Mouse (Mus musculus) midbrain, embryonic 12.5 days (tissue): ENCODE data around the gene Cep128. TPM values are rescaled to one million over a fixed set of nuclear protein-coding genes. Genes with fewer than 3 reads are reported as not detected.
A peak's percentile ranks its signal among the peaks of the same experiment; 100 is the strongest.

Experiments used
- ATAC-seq: fragments of 200-750 bp; cut with Nextera tagmentation; 2 replicates; pipeline ENCODE4 v1.8.0; 2017; ENCODE audit warnings: low read depth, moderate TSS enrichment, moderate library complexity; ENCODE audit not compliant: low FRiP score
- H3K27ac ChIP-seq: fragments of 300-500 bp; sonication (generic); replicated peaks from 2 replicates; pipeline ENCODE4 v1.5.1; 2016; ENCODE audit warnings: mild to moderate bottlenecking
- H3K27me3 ChIP-seq: fragments of 300-500 bp; sonication (generic); 2 replicates; pipeline ENCODE4 v1.6.1; 2016; ENCODE audit warnings: mild to moderate bottlenecking
- H3K36me3 ChIP-seq: fragments of 300-500 bp; sonication (generic); 2 replicates; pipeline ENCODE4 v1.6.1; 2016
- H3K4me1 ChIP-seq: fragments of 300-500 bp; sonication (generic); 2 replicates; pipeline ENCODE4 v1.6.1; 2016
- H3K4me2 ChIP-seq: fragments of 300-500 bp; sonication (generic); replicated peaks from 2 replicates; pipeline ENCODE4 v1.6.1; 2016; ENCODE audit warnings: mild to moderate bottlenecking, moderate library complexity
- H3K4me3 ChIP-seq: fragments of 300-500 bp; sonication (generic); 2 replicates; pipeline ENCODE4 v1.5.1; 2016; ENCODE audit warnings: mild to moderate bottlenecking
- H3K9ac ChIP-seq: fragments of 300-500 bp; sonication (generic); replicated peaks from 2 replicates; pipeline ENCODE4 v1.6.1; 2016; ENCODE audit warnings: mild to moderate bottlenecking, moderate library complexity
- H3K9me3 ChIP-seq: fragments of 300-500 bp; sonication (generic); 2 replicates; pipeline ENCODE4 v1.6.1; 2016; ENCODE audit warnings: mild to moderate bottlenecking
- WGBS: fragments of 180-500 bp; shearing (Covaris S2); methylation state at CpG from one replicate; pipeline ENCODE4 v1.1.7; 2016; 5-methylcytosine and 5-hydroxymethylcytosine counted together
- polyA plus RNA-seq: library from polyadenylated mRNA; unstranded; fragments of >200 nt; fragmentation: Nextera tagmentation; extraction: Ambion mirVana; gene quantifications from 2 replicates; pipeline ENCODE4 v1.2.1, GENCODE M21; 2016

The Cep128 gene
- polyA plus RNA-seq, 1 experiment from 2014 or later = 8.5 TPM

DNA sequence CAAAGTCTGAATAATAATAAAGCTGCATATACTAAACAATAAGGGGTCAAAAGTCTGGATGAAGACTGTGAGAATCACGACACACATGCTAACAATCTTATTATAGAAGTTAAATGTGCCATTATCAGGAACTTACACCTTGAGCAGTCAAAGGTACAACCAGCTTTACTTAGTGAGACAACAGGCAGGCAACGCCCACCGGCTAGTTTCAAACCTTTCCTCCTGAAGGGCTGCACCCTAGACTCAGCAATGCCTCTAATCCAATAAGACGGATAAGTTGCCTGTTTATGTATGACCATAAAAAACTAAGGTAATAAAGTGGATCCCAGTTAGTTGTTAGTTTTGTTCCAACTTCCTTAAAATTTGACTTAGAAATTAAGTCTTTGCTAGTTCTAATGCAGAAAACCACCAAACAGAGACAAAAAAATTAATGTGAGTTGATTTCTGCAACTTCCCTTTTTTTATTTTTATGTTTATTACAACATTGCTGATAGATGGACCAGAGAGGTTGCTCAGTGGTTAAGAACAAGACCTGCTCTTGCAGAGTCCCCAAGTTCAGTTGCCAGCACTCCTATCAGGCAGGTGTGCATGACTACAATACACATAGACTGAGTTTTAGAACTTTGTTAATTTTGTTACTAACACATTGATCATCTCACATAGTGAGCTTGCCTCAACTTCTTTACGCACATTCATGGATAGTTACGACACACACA lies 223.0 kb downstream of the Cep128 start:
- no peak overlapping the region for H3K4me2 ChIP-seq
- H3K4me1 ChIP-seq = no peaks in the 10 kb centered on the region
- H3K4me3 ChIP-seq = no peak overlapping the region
- 89% methylated on average over 6 of the region's 6 CpGs for WGBS
- H3K27me3 ChIP-seq = no peaks in the 10 kb centered on the region
- no peak for ATAC-seq
- H3K9me3 ChIP-seq = no peaks in the 10 kb centered on the region
- H3K36me3 ChIP-seq = no peaks in the 10 kb centered on the region
- no peak overlapping the region for H3K27ac ChIP-seq
- H3K9ac ChIP-seq = no peak overlapping the region

DNA sequence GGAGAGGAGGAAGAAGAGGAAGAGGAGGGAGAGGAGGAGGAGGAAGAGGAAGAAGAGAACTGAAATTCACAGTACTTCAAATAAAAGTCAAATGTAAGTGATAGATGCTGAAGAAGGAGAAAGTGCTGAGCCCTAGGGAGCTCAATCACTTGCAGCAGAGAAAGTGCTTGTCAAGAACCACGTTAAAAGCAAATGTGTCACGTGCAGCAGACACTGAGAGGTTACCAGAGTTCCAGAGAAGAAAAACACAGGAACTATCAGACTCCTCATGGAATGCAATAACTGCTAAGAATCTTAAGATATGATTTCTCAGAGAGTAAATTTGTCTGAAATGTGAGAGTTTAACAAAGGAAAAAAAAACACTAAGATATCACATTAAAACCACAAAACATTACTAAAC lies 225.7 kb downstream of the Cep128 start:
- ATAC-seq = no peak
- WGBS = 65% methylated on average over 2 of the region's 2 CpGs
- no peaks in the 10 kb centered on the region for H3K36me3 ChIP-seq
- H3K4me3 ChIP-seq = no peak overlapping the region
- H3K9ac ChIP-seq = no peak overlapping the region
- no peak overlapping the region for H3K27ac ChIP-seq
- no peaks in the 10 kb centered on the region for H3K9me3 ChIP-seq
- no peaks in the 10 kb centered on the region for H3K4me1 ChIP-seq
- H3K27me3 ChIP-seq = no peaks in the 10 kb centered on the region
- no peak overlapping the region for H3K4me2 ChIP-seq

DNA sequence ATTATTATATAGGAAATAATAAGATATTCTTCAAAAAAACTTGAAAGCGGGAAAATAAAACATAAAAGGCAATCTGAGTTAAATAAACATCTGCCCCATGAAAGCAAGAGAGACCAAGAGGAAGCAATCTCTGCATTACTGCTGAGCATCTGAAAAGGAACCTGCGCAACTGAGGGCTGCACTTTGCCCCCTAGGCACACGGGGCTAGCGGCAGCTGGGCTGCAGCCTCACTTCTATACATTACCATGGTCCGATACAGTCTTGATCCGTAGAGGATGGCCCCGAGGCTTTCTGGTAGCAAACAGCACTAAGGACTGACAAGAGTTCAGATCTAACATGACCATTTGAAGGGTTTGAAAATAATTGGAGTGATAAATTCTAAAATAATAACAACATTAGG lies 230.2 kb downstream of the Cep128 start:
- H3K36me3 ChIP-seq = no peaks in the 10 kb centered on the region
- ATAC-seq = no peak
- H3K4me3 ChIP-seq = no peak overlapping the region
- no peak overlapping the region for H3K27ac ChIP-seq
- 82% methylated on average over 7 of the region's 7 CpGs for WGBS
- H3K4me1 ChIP-seq = no peaks in the 10 kb centered on the region
- no peaks in the 10 kb centered on the region for H3K27me3 ChIP-seq
- H3K9me3 ChIP-seq = no peaks in the 10 kb centered on the region
- H3K9ac ChIP-seq = no peak overlapping the region
- no peak overlapping the region for H3K4me2 ChIP-seq

DNA sequence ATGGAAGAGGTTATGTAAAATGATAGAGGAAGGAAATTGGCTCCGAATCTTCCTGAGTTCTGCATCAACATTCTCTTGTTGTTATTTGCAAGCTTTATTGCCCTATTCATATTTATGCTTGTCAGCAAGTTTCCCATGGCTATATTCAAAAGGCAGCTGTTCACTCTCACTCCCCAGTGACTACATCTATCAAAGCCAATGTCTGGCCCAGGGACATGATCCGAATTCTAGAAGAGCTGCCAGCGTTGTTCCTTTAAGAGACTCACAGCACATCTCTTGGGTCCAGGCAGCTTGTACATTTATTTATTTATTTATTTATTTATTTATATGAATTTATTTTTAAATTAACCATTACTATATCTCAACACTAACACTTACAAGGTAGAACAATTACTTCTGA lies 235.1 kb downstream of the Cep128 start:
- Histone ChIP-seq H3K4me3 (no peak overlapping the region), H3K36me3 (no peaks in the 10 kb centered on the region), H3K27me3 (no peaks in the 10 kb centered on the region), H3K4me2 (no peak overlapping the region), H3K27ac (no peak overlapping the region), H3K9ac (no peak overlapping the region), H3K4me1 (no peaks in the 10 kb centered on the region), H3K9me3 (no peaks in the 10 kb centered on the region)
- WGBS = 85% methylated on average over 3 of the region's 3 CpGs
- peak; percentile 41; the same call in 1 of the 2 replicates for ATAC-seq

DNA sequence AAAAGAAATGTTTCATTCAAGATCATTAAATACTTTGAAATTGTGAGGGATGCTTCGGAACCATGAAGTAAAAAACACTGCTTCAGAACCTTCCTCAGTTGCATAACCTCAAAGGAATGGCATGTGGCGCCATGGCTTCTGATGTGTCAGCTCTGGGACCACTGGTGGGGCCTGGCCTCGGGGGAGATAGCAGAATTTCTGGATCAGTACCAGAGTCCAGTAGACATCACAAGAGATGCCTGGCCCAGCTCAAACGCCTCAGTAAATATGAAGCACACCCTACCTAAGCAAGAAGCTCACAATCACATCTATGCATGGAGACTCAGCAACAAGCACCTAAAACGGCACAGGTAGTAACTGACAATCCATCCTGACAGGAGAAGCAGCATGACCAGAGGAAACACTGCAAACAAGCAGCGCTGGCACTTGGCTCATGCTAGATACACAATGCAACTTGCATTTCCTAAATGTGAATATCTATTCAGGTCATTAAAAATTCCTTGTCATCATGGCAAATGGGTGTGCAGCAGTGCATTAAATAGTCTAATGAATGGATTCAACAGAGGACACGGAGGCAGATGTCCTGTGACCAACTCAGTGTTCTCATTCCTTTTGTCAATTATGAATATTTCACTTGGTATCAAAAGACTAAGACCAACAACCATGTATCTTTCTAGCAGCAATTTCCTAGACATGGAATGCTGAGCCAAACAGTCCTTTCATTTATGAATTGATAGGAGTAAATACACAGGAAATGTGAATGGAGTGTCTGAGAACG lies 249.3 kb downstream of the Cep128 start:
- no peak overlapping the region for H3K4me2 ChIP-seq
- no peak overlapping the region for H3K9ac ChIP-seq
- ATAC-seq = no peak
- no peak overlapping the region for H3K27ac ChIP-seq
- no peak overlapping the region for H3K4me3 ChIP-seq
- no peaks in the 10 kb centered on the region for H3K36me3 ChIP-seq
- no peaks in the 10 kb centered on the region for H3K4me1 ChIP-seq
- H3K27me3 ChIP-seq = no peaks in the 10 kb centered on the region
- no peaks in the 10 kb centered on the region for H3K9me3 ChIP-seq
- 81% methylated on average over 8 of the region's 8 CpGs for WGBS

DNA sequence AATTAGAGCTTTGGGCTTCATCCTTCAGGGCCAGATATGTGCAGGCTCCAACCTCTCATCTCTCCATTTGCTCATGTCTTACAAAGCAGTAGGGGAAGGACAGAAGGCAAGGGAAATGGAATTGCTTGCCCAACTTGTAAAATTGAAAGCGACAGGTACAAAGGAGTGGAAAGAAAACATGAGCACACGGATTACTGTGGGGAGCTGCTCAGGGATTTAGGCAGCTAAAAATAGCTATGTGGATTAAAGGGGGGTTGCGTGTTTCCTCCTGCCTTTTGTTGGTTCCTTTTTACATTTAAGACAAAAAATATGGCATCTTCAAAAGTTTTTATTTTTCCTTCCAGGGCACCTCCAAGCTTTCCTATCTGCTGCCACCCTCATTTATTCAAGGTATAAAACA lies 269.2 kb downstream of the Cep128 start:
- Histone ChIP-seq H3K27ac (no peak overlapping the region), H3K9ac (no peak overlapping the region), H3K36me3 (no peaks in the 10 kb centered on the region), H3K27me3 (no peaks in the 10 kb centered on the region), H3K4me2 (no peak overlapping the region), H3K9me3 (no peaks in the 10 kb centered on the region), H3K4me3 (no peak overlapping the region), H3K4me1 (no peaks in the 10 kb centered on the region)
- WGBS = 39% methylated on average over 3 of the region's 3 CpGs
- no peak for ATAC-seq

DNA sequence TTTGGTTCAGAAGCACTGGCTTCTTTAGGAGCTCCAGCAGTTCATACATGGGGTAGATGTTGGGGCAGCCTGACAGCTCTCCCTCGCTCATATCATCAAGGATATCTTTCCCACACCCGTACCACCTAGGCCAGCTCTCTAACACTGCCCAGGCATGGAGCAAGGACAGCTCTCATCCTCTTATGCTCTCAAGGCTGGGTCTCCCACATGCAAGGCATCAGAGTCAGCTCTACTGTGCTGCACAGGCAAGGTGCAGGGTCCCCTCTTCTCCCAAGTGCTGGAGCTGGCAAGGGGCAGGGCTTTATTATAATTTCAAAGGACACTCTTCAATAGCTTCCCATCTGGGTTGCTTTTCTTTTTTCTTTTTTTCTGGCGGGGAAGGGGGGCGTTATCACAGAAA lies 280.9 kb downstream of the Cep128 start:
- Histone ChIP-seq H3K4me3 (no peak overlapping the region), H3K9ac (no peak overlapping the region), H3K4me1 (no peaks in the 10 kb centered on the region), H3K4me2 (no peak overlapping the region), H3K36me3 (no peaks in the 10 kb centered on the region), H3K27me3 (no peaks in the 10 kb centered on the region), H3K27ac (no peak overlapping the region), H3K9me3 (no peaks in the 10 kb centered on the region)
- WGBS = 60% methylated on average over 4 of the region's 4 CpGs
- peak; percentile 59; the same call in 1 of the 2 replicates for ATAC-seq

DNA sequence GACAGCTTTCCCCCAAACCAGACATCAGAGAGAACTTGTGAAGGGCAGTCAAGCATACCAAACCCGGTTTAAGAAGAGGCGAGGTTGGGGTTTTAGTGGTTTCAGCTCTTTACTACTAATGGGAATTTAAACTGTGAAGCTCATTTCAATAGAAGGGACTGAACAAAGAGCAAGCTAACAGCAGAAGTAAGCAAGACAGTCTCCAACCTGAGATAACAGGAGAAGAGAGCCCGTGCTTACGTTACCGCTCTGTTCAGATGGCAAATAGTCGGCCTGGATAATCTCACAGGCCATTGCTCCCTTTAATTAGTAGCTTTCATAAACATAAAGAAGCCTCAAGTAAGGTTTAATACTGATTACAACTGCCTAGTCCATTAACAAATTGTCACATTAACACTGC lies 286.3 kb downstream of the Cep128 start:
- Histone ChIP-seq H3K27me3 (no peaks in the 10 kb centered on the region), H3K9ac (no peak overlapping the region), H3K36me3 (no peaks in the 10 kb centered on the region), H3K4me1 (no peaks in the 10 kb centered on the region; the same call in 1 of the 2 replicates), H3K4me3 (no peak overlapping the region), H3K27ac (no peak overlapping the region), H3K4me2 (no peak overlapping the region), H3K9me3 (no peaks in the 10 kb centered on the region)
- ATAC-seq = 0 out of 2 replicates have a peak, but pooled peaks have one; percentile 30
- 24% methylated on average over 6 of the region's 6 CpGs for WGBS

DNA sequence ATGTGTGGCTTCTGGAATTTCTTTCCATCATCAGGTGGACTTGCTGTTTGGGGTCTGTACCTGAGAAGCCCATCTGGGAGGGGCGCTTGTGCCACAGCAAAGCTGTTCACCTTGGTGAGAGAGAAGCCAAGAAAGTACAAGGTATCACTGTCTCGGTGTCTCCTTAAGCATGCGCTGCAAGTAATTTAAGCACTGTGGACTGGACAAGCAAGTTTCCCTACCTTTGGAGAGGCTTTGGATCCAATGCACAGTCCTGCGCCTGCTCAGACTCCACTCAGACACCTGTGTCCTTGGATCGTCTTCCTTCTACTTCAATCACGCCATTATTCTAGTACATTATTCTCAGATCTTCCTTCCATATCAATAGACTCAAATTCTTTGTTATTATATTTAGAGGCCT lies 288.0 kb downstream of the Cep128 start:
- no peak overlapping the region for H3K9ac ChIP-seq
- WGBS = 94% methylated on average over 6 of the region's 6 CpGs

DNA sequence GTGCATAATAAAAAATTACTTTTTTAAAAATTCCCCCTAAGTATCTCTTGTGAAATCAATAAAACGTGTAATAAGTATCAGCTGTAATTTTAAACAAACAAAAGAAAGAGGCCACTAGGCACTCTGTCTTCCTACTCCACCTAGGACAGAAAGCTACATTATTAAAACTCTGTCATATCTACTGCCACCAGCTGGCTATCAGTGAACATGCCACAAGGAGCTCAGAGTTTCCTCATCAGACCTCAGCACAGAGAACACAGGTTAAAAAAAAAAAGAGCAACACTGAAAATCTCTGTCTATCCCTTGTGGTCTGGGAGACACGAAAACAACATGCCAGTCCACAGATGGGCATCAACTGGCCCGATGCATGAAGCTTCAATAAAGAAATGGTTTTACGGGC lies 295.9 kb downstream of the Cep128 start:
- 89% methylated on average over 4 of the region's 4 CpGs for WGBS

More for the DNA sequence above, 288.0 kb downstream of the Cep128 start:
- Histone ChIP-seq H3K27me3 (no peaks in the 10 kb centered on the region), H3K36me3 (no peaks in the 10 kb centered on the region), H3K4me3 (no peak overlapping the region), H3K4me1 (no peaks in the 10 kb centered on the region; the same call in 1 of the 2 replicates), H3K9me3 (no peaks in the 10 kb centered on the region), H3K27ac (no peak overlapping the region), H3K4me2 (no peak overlapping the region)
- no peak for ATAC-seq

DNA sequence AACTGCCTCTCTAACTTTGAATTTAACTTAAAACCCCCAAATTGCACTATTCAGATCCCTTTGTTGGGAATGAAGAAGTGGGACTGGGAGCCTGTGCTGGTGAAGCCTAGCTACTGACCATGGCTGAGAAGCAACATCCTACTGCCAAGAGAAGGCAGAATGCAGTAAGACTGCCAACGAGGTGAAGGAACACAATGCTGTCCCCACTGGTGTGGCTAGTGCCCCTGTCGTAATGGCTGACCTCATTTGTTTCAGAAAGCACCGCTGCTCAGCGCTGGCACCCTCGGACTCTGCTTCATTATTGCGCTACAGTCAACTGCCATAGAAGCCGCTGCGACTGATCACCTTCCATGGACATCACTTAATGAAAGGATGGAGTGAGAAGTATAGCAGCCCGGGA lies 298.2 kb downstream of the Cep128 start:
- 88% methylated on average over 9 of the region's 9 CpGs for WGBS
- H3K36me3 ChIP-seq = no peaks in the 10 kb centered on the region
- H3K4me1 ChIP-seq = no peaks in the 10 kb centered on the region
- ATAC-seq = no peak
- no peak overlapping the region for H3K4me2 ChIP-seq
- no peaks in the 10 kb centered on the region for H3K9me3 ChIP-seq
- no peak overlapping the region for H3K27ac ChIP-seq
- H3K9ac ChIP-seq = no peak overlapping the region
- no peak overlapping the region for H3K4me3 ChIP-seq
- no peaks in the 10 kb centered on the region for H3K27me3 ChIP-seq

More for the DNA sequence above, 295.9 kb downstream of the Cep128 start:
- Histone ChIP-seq H3K27me3 (no peaks in the 10 kb centered on the region), H3K4me3 (no peak overlapping the region), H3K9ac (no peak overlapping the region), H3K9me3 (no peaks in the 10 kb centered on the region), H3K27ac (no peak overlapping the region), H3K4me2 (no peak overlapping the region), H3K4me1 (no peaks in the 10 kb centered on the region), H3K36me3 (no peaks in the 10 kb centered on the region)
- ATAC-seq = no peak

DNA sequence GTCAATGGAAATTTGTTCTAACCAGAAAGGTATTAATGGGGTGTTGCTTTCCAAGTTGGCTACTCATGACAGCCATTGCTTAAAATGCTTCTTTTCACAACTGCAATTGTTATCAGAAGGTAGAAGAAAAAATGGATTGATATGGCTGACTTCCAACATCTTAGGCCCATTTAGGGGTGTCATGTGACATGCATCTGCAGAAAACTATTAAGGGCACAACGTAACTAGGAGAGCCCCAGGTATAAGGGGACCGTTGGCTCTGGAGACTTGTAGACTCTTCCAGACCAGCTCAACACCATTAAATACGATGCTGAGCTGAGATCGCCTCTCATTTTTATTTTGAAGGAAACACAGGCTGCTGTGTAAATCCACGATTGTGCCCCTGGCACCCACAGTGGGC lies 308.6 kb downstream of the Cep128 start:
- Histone ChIP-seq H3K4me2 (no peak overlapping the region), H3K9me3 (no peaks in the 10 kb centered on the region), H3K4me3 (no peak overlapping the region), H3K27me3 (no peaks in the 10 kb centered on the region), H3K4me1 (no peaks in the 10 kb centered on the region), H3K36me3 (no peaks in the 10 kb centered on the region), H3K27ac (no peak overlapping the region), H3K9ac (no peak overlapping the region)
- no peak for ATAC-seq
- WGBS = 92% methylated on average over 5 of the region's 5 CpGs
